Mouse (Mus musculus) CD4-positive, CD25-positive, alpha-beta regulatory T cell, adult 2 months (primary cell): ENCODE data around the gene 4930562C15Rik.
A peak's percentile ranks its signal among the peaks of the same experiment; 100 is the strongest.

Source experiments
- DNase-seq: peaks from one replicate; pipeline ENCODE4 v3.0.0-alpha.2; 2012; ENCODE audit warnings: low read depth, low spot score

Gene 4930562C15Rik

DNA sequence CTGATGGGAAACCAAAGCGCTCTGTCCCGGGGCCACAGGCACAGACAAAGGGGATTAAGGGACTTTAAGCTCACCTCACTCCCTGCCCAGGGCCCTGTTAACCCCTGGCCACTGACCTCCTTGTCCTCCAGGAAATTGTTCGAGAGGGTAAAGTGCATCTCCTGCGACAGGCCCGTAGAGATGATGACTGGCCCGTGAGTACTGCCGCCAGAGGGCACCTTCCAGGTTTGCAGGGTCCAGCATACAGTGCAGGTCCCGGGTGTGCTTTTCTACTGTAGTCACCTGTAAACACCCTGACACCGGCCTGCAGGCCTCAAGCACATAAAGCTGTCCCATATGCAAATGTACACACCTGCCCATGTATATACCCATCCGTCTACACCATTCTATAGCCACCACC, 26.2 kb downstream of the 4930562C15Rik start:
- DNase-seq, result peak; percentile 46

GRCm38 (mm10) chr16:4862863-4863483, 27.8 kb downstream of the 4930562C15Rik start:
- peak; percentile 77 for DNase-seq

DNA sequence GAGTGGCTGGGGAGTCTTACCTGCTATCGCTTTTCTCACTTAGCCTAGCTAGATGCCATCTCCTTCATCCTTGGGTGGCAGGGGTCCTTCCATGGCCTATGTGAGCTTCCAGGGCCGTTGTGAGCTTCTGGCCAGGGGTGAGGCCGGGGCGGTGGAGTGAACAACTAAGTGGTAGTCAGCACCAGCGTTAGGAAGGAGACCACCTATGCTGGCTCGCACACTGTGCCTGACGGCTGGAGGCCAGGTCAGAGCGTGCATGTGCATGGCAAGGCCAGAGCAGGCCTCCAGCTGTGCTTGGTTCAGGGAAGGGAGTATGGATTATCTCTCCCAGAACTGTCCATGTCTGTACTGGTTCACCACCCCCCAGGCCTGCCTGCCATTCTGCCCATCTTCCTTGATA, 28.5 kb downstream of the 4930562C15Rik start:
- DNase-seq, result no peak

DNA sequence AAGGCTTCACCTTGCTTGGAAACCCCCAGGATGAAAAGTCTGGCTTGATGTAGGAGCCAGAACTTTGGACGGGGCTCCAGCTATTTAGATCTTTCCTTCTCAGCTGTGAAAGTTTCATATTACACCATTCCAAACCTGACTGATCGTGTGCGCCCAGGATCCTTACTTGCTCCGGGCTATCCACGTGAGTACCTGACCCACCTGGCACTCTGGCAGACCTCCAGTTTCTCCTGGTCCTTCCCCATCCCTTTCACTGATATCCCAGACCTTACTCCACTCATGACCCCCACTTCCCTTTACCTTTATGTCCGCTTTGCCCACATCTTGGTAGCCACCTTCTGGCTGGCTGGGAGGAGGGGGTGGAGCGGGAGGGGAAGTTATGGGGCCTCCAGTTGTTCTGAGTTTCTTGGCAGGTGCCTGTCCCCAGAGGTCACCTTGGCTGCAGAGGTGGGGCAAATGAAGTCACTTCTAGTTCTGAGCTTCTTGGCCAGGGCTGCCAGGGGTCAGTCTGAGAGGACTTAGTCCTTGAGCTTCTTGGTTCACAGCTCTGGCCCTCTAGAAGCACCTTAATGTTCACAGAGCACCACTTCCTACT, 31.0 kb downstream of the 4930562C15Rik start:
- no peak for DNase-seq

GRCm38 (mm10) chr16:4870490-4870889, 35.3 kb downstream of the 4930562C15Rik start:
- DNase-seq, result no peak

DNA sequence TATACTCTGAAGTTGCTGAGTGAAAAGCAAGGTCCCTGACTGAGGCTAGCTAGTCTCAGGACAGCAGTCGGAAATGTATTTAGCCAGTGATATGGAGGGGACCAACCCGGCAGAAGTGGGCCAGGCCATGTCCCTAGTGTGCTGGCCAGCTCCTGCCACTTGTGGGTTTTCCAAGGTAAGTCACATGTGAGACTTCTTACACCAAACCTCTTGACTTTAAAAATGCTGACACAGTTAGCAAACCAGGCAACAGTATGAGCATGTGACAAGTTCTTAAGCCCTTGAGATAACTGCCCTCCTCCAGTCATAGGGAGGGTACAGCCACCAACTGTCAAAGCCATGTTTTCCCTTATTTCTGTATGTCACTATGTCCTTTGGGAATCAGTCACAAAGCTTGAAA, 36.7 kb downstream of the 4930562C15Rik start:
- DNase-seq, result no peak

DNA sequence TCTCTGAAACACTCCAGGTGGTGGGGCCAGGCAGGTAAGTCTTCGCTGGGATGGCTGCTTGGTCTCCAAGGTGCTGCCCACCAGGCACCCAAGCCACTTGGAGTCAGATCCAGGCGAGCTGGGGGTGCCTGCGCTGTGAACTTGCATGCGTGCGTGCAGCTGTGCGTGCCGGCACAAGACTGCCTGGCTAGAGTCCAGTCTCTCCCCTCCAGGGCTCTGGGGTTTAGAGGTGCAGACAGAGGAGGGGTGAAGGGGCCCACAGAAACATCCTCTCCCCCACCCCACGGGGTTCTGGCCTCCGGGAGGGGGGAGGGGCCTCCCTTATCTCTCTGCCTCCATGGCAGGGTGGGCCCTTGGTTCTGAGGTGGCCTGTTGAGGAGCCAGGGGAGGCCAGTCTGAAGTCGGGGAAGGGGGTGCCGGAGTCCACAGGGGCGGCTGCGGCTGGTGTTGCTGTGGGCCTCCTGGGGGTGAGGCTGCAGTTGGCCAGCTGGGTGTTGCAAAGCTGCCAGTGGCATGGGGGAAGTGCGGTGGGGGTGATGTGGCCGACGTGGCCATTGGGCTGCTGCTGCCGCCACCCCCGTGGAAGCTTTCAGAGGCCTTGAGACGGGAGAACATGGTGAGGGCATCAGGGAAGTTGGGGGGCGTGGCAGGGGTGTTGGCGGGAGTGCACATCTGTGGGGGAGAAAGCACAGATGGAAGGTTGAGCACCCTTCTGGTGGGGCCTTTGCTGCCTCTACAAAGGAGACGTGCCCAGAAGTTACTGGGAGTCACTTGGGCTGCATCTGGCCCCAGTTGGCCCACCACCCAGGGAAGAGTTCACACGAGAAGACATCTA, 40.2 kb downstream of the 4930562C15Rik start:
- no peak for DNase-seq

DNA sequence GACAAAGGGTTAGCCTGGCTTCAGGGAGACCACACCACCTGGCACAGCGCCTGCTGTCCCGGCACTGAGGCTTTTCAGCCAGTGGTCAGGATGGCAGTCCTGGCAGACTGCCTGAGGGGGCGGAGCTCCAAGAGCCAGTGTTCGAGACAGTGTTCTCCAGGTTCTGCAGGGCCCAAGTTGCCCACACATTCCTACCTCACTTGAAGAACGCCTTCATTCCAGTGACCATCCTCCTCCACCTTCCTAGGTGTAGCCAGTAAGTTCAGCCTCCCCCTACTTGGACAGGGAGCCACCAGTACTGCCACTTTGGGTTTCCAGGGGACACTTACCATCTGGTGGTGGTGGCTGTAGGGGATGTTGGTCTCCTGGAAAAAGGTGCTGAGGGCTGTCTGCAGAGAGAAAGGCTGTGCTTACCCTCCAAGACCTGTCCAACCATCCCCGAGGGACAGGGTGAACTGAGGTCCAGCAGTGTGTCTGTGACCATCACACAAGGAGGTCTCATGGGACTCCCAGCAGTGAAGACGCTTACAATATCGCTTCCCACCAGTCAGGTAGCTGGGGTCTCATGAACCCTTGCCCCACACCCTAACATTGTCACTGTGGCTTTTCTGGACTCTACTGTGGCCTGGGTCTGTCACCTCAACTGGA, 40.9 kb downstream of the 4930562C15Rik start:
- no peak for DNase-seq

DNA sequence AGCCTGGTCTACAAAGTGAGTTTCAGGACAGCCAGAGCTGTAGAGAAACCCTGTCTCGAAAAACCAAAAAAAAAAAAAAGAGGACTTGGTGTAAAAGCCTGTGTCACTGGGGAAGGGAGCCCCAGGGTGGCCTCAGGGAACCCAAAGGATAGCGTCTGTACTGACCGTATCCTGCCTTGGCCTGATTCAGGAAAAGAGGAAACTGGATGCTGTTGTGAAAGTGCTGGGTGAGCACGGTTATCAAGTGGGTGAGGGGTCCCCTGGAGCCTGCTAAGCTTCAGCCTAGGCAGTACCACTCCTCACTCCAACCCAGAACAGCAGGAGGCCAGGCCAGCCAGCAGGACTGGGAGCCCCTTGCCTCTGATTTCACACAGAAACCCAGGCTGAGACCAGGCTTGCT, 42.0 kb downstream of the 4930562C15Rik start:
- DNase-seq, result no peak

- DNase-seq, result peak; percentile 29
These were observed 42.5 kb downstream of the 4930562C15Rik start for GRCm38 (mm10) chr16:4877701-4878100.

- peak; percentile 75 for DNase-seq
These were observed 43.1 kb downstream of the 4930562C15Rik start for GRCm38 (mm10) chr16:4878192-4878885.

GRCm38 (mm10) chr16:4879101-4879707, 44.0 kb downstream of the 4930562C15Rik start:
- peak; percentile 90 for DNase-seq

DNA sequence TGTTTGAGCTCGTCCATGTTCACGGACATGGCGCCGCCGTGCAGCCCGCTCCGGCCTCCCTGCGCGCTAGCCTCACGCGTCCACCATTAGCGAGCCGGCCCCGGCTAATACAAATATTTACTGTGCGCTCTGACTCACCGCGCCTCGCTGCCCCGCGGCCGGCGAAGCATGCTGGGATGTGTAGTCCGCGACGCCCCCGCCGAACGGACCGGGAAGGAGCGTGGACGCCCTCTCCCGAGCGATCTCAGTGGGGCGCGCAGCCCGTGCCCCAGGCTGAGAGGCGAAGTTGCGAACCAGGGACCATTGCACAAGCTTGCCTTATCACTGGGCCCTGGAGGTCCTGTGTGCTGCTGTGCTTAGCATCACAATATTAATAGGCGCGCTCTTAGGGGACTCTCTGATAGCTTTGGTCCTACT, 44.5 kb downstream of the 4930562C15Rik start:
- peak; percentile 89 for DNase-seq

- DNase-seq, result peak; percentile 98
These were observed 45.1 kb downstream of the 4930562C15Rik start, which contains the start of gene Ubald1 for GRCm38 (mm10) chr16:4880136-4880825. Gene Ubald1, minus strand, starts transcription at chr16:4880315.

DNA sequence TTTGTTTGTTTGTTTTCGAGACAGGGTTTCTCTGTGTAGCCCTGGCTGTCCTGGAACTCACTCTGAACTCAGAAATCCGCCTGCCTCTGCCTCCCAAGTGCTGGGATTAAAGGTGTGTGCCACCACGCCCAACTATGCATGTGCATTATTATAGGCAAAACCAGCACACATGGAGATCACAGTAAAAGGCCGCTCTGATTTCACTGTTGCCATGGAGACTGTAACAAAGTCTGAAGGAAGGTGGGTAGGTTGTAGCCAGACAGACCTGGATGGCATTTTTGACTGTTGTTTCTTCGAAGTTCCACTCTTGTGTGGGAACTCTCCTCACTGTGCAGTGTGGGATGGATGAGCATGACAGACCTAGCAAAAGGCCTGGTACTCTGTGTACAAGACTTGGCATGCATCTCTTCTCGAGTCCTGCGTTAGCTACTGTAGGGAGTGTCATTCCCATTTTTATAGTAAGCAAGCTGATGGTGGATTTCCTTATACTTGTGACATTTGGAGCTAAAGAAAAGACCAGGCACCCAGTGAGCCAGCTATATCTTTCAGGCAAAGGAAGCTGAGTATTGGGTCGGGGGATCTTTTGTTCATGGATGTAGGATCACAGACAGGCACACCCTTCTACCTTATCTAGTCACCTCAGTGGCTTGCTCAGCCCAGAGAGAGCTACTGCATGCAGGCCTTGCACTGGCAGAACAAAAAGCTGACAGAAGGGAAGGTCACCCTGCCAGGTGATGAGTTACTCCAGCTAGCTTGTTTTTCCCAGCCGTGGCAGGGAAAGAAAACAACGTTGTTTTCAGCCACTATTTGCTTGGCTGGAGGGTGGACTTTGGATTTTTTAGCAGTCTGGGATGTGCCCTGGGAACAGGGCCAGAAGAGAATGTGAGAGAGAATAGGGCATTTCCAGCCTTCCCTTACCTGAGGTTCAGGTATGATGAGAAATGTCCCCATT, 46.5 kb downstream of the 4930562C15Rik start:
- peak; percentile 59 for DNase-seq

DNA sequence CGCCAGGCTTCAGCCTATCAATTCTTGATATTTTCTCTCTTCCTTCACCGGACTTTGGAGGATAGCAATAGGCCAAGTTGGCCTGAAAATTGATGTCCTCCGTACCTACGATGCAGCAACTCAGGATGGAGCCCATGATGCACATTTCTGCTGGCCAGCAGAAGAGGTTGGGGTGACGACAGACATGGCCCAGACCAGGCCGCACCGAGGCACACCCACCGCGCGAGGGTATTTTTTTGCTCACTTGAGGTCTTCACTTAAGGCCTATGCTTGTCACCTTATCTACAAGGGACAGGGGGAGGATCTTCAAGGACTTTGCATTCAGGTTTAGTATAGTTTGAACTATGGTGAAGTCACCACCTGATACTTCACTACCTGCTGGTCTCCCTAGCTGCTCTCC, 49.7 kb downstream of the 4930562C15Rik start:
- DNase-seq, result no peak

GRCm38 (mm10) chr16:4885760-4886689, 50.8 kb downstream of the 4930562C15Rik start, which contains the start of gene Mgrn1:
Gene Mgrn1, plus strand, starts transcription at chr16:4886249.
- DNase-seq, result peak; percentile 91

DNA sequence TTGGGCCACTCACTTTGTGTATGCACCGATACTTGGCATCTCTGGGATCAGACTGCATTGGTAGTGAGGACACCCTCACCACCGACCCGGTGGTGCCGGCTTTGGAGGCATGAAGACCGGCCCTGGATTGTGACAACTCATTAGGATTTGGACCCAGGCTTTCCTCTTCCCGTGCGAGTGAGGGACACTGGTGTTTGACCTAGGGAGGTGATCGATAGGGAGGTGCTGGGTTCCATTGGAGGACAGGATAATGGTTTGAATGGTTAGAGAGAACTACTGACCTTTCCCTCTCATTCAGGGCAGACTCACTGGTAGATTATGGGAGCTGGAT, 51.4 kb downstream of the 4930562C15Rik start:
- no peak for DNase-seq
